Mouse (Mus musculus) heart, embryonic 10.5 days (tissue): ENCODE results near the gene Krtap12-1. TPM values are rescaled to one million over a fixed set of nuclear protein-coding genes. Genes with fewer than 3 reads are reported as not detected.
"Not testable (repeated sequence)": the region's sequence is repeated elsewhere in the genome, so short reads cannot be mapped to it uniquely, and the experiment has no call there.

ENCODE experiments used
- DNase-seq: peaks from one replicate; pipeline ENCODE4 v3.0.0-alpha.2; 2017; ENCODE audit warnings: low spot score
- H3K27ac ChIP-seq: fragments of 300-500 bp; sonication (generic); 2 replicates; pipeline ENCODE4 v1.5.1; 2016; ENCODE audit warnings: mild to moderate bottlenecking
- H3K27me3 ChIP-seq: fragments of 300-500 bp; sonication (generic); 2 replicates; pipeline ENCODE4 v1.6.1; 2016; ENCODE audit warnings: mild to moderate bottlenecking; ENCODE audit not compliant: poor library complexity, insufficient read depth, severe bottlenecking
- H3K36me3 ChIP-seq: fragments of 300-500 bp; sonication (generic); 2 replicates; pipeline ENCODE4 v1.6.1; 2016; ENCODE audit warnings: mild to moderate bottlenecking, moderate library complexity
- H3K4me1 ChIP-seq: fragments of 300-500 bp; sonication (generic); 2 replicates; pipeline ENCODE4 v1.6.1; 2016; ENCODE audit warnings: mild to moderate bottlenecking
- H3K4me3 ChIP-seq: fragments of 300-500 bp; sonication (generic); 2 replicates; pipeline ENCODE4 v1.5.1; 2016; ENCODE audit warnings: mild to moderate bottlenecking, moderate library complexity
- H3K9me3 ChIP-seq: fragments of 300-500 bp; sonication (generic); 2 replicates; pipeline ENCODE4 v1.6.1; 2016; ENCODE audit warnings: mild to moderate bottlenecking, moderate library complexity
- WGBS: fragments of 180-500 bp; shearing (Covaris S2); methylation state at CpG from one replicate; pipeline ENCODE4 v1.1.7; 2016; 5-methylcytosine and 5-hydroxymethylcytosine counted together
- polyA plus RNA-seq: library from polyadenylated mRNA; unstranded; fragments of >200 nt; fragmentation: Nextera tagmentation; extraction: Ambion mirVana; gene quantifications from 2 replicates; pipeline ENCODE4 v1.2.1, GENCODE M21; 2016

Krtap12-1 gene
- polyA plus RNA-seq, 1 experiment from 2014 or later: not detected

GRCm38 (mm10) chr10:77711157-77711556 is 9.2 kb upstream of the Krtap12-1 start, which contains the start of gene Gm10024:
Gm10024 (plus strand) TSS chr10:77711457.
- not testable (repeated sequence) for DNase-seq, H3K9me3 ChIP-seq, H3K4me1 ChIP-seq, H3K4me3 ChIP-seq, H3K27me3 ChIP-seq, H3K36me3 ChIP-seq, H3K27ac ChIP-seq

GRCm38 (mm10) chr10:77713734-77714133 is 6.7 kb upstream of the Krtap12-1 start:
- no peak for DNase-seq
- WGBS: 64% methylated on average over 4 of the region's 4 CpGs
- Histone ChIP-seq H3K27me3 (no peaks in the 10 kb centered on the region), H3K27ac (no peak overlapping the region), H3K36me3 (no peaks in the 10 kb centered on the region), H3K9me3 (no peaks in the 10 kb centered on the region), H3K4me3 (no peak overlapping the region), H3K4me1 (no peaks in the 10 kb centered on the region)

GRCm38 (mm10) chr10:77715507-77715906 is 4.9 kb upstream of the Krtap12-1 start, which contains the start of gene Gm10142:
Gm10142 (plus strand) TSS chr10:77715807.
- H3K4me1 ChIP-seq: no peaks in the 10 kb centered on the region
- no peak within 1 kb of the TSS for H3K27ac ChIP-seq
- no peaks in the 10 kb centered on the region for H3K27me3 ChIP-seq
- WGBS: 68% methylated on average over 1 of the region's 1 CpGs
- no peaks in the 10 kb centered on the region for H3K36me3 ChIP-seq
- no peak within 1 kb of the TSS for H3K4me3 ChIP-seq
- no peak for DNase-seq
- 0 out of 2 replicates have a peak, but pooled peaks cover 1% of the 10 kb centered on the region for H3K9me3 ChIP-seq

- Histone ChIP-seq H3K36me3 (no peaks in the 10 kb centered on the region), H3K4me1 (no peaks in the 10 kb centered on the region), H3K4me3 (no peak overlapping the region), H3K27me3 (no peaks in the 10 kb centered on the region; the same call in 1 of the 2 replicates), H3K27ac (no peak overlapping the region), H3K9me3 (0 out of 2 replicates have a peak, but pooled peaks cover 4% of the 10 kb centered on the region)
- no peak for DNase-seq
- 74% methylated on average over 8 of the region's 8 CpGs for WGBS
These were observed 4.5 kb downstream of the Krtap12-1 start for GRCm38 (mm10) chr10:77724855-77725254.

GRCm38 (mm10) chr10:77726186-77726585 is 5.8 kb downstream of the Krtap12-1 start, which contains the start of gene Gm10100:
Gm10100 (plus strand) TSS chr10:77726486.
- Histone ChIP-seq H3K36me3 (no peaks in the 10 kb centered on the region), H3K4me1 (no peaks in the 10 kb centered on the region), H3K9me3 (no peaks in the 10 kb centered on the region), H3K4me3 (no peak within 1 kb of the TSS), H3K27ac (no peak within 1 kb of the TSS), H3K27me3 (no peaks in the 10 kb centered on the region; the same call in 1 of the 2 replicates)
- WGBS: 28% methylated on average over 3 of the region's 3 CpGs
- DNase-seq: no peak

GRCm38 (mm10) chr10:77728280-77728679 is 7.9 kb downstream of the Krtap12-1 start:
- 58% methylated on average over 4 of the region's 4 CpGs for WGBS
- Histone ChIP-seq H3K36me3 (no peaks in the 10 kb centered on the region), H3K27ac (no peak overlapping the region), H3K27me3 (no peaks in the 10 kb centered on the region; the same call in 1 of the 2 replicates), H3K4me1 (no peaks in the 10 kb centered on the region), H3K9me3 (no peaks in the 10 kb centered on the region), H3K4me3 (no peak overlapping the region)
- DNase-seq: no peak

GRCm38 (mm10) chr10:77729241-77729640 is 8.8 kb downstream of the Krtap12-1 start:
- H3K9me3 ChIP-seq: no peaks in the 10 kb centered on the region
- WGBS: 56% methylated on average over 4 of the region's 4 CpGs
- H3K4me1 ChIP-seq: no peaks in the 10 kb centered on the region
- H3K27ac ChIP-seq: no peak overlapping the region
- no peak for DNase-seq
- H3K4me3 ChIP-seq: no peak overlapping the region
- H3K36me3 ChIP-seq: no peaks in the 10 kb centered on the region
- no peaks in the 10 kb centered on the region; the same call in 1 of the 2 replicates for H3K27me3 ChIP-seq

- no peaks in the 10 kb centered on the region for H3K36me3 ChIP-seq
- 81% methylated on average over 1 of the region's 1 CpGs for WGBS
These were observed 15.5 kb downstream of the Krtap12-1 start for GRCm38 (mm10) chr10:77735928-77736327.

GRCm38 (mm10) chr10:77738929-77739328 is 18.5 kb downstream of the Krtap12-1 start:
- H3K27me3 ChIP-seq: peaks cover 8% of the 10 kb centered on the region; the same call in 1 of the 2 replicates
- H3K27ac ChIP-seq: no peak overlapping the region
- no peak for DNase-seq
- WGBS: 88% methylated on average over 4 of the region's 4 CpGs
- H3K9me3 ChIP-seq: peaks cover 7% of the 10 kb centered on the region; the same call in 1 of the 2 replicates
- H3K4me3 ChIP-seq: no peak overlapping the region
- H3K4me1 ChIP-seq: 0 out of 2 replicates have a peak, but pooled peaks cover 5% of the 10 kb centered on the region
- H3K36me3 ChIP-seq: no peaks in the 10 kb centered on the region

More at GRCm38 (mm10) chr10:77735928-77736327, 15.5 kb downstream of the Krtap12-1 start:
- Histone ChIP-seq H3K27ac (no peak overlapping the region), H3K9me3 (peaks cover 7% of the 10 kb centered on the region; the same call in 1 of the 2 replicates), H3K4me3 (no peak overlapping the region), H3K27me3 (no peaks in the 10 kb centered on the region), H3K4me1 (0 out of 2 replicates have a peak, but pooled peaks cover 5% of the 10 kb centered on the region)
- no peak for DNase-seq

- H3K4me3 ChIP-seq, H3K9me3 ChIP-seq, H3K27ac ChIP-seq, DNase-seq, H3K27me3 ChIP-seq, H3K4me1 ChIP-seq, H3K36me3 ChIP-seq: not testable (repeated sequence)
- WGBS: 60% methylated on average over 4 of the region's 5 CpGs
These were observed 21.7 kb downstream of the Krtap12-1 start, which contains the start of gene Gm18596 for GRCm38 (mm10) chr10:77741924-77742688. Gm18596 (minus strand) TSS chr10:77742638.

- WGBS: 73% methylated on average over 1 of the region's 1 CpGs
- H3K4me3 ChIP-seq, H3K27me3 ChIP-seq, H3K36me3 ChIP-seq, H3K9me3 ChIP-seq, DNase-seq, H3K27ac ChIP-seq, H3K4me1 ChIP-seq: not testable (repeated sequence)
These were observed 30.3 kb downstream of the Krtap12-1 start for GRCm38 (mm10) chr10:77750686-77751085.

GRCm38 (mm10) chr10:77751254-77751653 is 30.9 kb downstream of the Krtap12-1 start, which contains the start of gene Gm9736:
Gm9736 (minus strand) TSS chr10:77751354.
- not testable (repeated sequence) for H3K36me3 ChIP-seq, H3K27me3 ChIP-seq, DNase-seq, H3K4me1 ChIP-seq, H3K4me3 ChIP-seq, H3K27ac ChIP-seq, H3K9me3 ChIP-seq
- 53% methylated on average over 1 of the region's 1 CpGs for whole genome bisulfite sequencing

GRCm38 (mm10) chr10:77752312-77752711 is 31.9 kb downstream of the Krtap12-1 start:
- 64% methylated on average over 3 of the region's 3 CpGs for WGBS

More at GRCm38 (mm10) chr10:77752312-77752711, 31.9 kb downstream of the Krtap12-1 start:
- H3K27ac ChIP-seq, DNase-seq, H3K9me3 ChIP-seq, H3K4me3 ChIP-seq, H3K36me3 ChIP-seq, H3K4me1 ChIP-seq, H3K27me3 ChIP-seq: not testable (repeated sequence)
